Mouse (Mus musculus) neutrophil, adult 5-6 weeks (primary cell): ENCODE results near the gene Rpl4. TPM values are rescaled to one million over a fixed set of nuclear protein-coding genes. Genes with fewer than 3 reads are reported as not detected.
"Not testable (repeated sequence)": the region's sequence is repeated elsewhere in the genome, so short reads cannot be mapped to it uniquely, and the experiment has no call there.

Source experiments
- ATAC-seq: fragments of 151-379, 151-347 bp; 2 replicates; pipeline ENCODE4 v1.8.0; 2017; ENCODE audit warnings: mild to moderate bottlenecking, moderate TSS enrichment; ENCODE audit not compliant: insufficient number of reproducible peaks, poor library complexity, low FRiP score, severe bottlenecking; ENCODE audit errors: extremely low read depth
- total RNA-seq: library from RNA; stranded (forward); fragments of 200-1000 nt; gene quantifications from 2 replicates; pipeline ENCODE4 v1.2.3, GENCODE M21; 2017

The Rpl4 gene
- total RNA-seq, 1 experiment from 2014 or later, result 1,415 TPM

DNA sequence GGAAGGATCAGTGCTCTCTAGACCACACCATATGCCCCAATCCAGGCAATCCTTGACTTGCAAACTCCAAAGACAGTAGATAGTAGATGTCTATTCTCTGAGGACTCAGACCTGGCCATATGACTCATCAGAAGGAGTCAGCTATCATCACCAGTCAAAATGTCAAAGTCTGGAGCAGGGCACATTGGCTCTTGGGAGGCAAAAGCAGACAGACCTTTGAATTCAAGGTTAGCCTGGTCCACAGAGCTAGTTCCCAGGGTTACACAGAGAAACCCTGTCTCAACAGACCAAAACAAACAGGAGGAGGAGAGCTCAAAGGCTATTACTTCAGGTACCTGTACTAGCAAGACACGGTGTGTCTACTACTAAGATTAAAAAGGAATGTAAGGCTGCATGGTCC, 20.7 kb downstream of the Rpl4 start:
- no peak for ATAC-seq

DNA sequence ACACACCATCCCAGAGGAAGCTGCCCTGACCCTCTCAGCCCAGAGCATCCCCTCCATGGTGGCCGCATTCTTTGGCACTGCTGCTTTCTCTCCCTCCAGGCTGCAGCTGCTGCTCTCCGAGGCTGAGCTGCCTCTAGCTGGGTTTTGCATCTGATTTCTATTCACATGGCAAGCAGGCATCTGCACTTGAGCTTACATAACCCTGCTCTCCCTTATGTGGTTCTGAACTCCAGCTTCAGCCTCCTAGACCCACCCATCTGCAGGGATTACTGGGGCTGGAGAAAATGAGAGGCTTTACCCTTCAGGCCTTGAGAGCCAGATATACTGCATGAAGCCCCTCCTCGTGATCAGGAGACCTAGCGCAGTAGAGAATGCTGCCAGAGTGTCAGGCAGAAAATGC, 22.4 kb downstream of the Rpl4 start:
- ATAC-seq, result no peak

DNA sequence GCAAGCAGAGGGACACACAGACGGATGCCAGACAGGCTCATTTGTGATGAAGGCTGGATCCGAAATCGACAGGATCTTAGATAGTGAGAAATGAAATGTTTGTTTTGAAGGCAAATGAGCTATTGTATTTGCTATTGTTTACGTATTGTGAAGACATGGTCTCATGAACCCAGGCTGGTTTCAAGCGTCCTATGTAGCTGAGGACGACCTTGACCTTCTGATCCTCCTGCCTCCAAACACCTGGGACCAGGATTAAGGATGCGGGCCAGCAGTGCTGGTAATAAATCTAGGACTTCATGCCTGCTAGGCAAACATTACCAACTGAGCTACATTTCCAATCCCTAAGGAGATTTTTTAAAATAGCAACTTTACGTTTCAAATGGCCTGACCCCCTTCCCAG, 24.3 kb downstream of the Rpl4 start:
- no peak for ATAC-seq

DNA sequence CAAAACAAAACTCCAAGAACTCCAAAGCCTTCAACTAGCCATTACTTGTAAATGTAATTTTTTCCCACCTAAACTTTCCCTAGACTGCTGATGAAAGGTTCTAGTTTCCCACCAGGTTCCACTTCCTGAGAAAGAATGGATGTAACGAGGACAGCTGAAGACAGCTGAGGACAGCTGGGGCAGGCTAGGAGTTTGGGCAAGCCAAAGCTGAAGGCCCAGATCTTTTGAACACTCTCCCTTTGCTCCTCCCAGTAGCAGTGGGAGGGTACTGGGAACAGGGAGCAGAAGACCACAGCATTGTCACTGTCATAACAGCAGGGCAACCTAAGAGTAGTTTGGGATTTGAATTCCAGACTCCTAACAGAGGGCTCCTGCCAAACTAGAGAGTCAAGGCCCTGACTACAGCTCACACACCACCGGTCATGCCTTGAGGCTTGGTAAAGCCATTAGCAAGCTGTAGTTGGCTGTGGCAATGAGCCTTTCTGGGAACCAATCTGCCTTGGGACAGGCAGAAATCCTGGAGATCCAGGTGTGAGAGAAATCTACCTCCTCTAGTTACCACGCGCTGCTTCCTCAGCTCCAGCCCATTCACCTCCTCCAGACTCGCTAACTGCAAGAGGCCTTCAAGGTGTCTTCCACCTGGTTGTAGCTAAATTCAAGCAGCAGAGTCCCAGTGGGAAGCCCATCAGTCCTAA, 25.0 kb downstream of the Rpl4 start:
- ATAC-seq, result no peak

DNA sequence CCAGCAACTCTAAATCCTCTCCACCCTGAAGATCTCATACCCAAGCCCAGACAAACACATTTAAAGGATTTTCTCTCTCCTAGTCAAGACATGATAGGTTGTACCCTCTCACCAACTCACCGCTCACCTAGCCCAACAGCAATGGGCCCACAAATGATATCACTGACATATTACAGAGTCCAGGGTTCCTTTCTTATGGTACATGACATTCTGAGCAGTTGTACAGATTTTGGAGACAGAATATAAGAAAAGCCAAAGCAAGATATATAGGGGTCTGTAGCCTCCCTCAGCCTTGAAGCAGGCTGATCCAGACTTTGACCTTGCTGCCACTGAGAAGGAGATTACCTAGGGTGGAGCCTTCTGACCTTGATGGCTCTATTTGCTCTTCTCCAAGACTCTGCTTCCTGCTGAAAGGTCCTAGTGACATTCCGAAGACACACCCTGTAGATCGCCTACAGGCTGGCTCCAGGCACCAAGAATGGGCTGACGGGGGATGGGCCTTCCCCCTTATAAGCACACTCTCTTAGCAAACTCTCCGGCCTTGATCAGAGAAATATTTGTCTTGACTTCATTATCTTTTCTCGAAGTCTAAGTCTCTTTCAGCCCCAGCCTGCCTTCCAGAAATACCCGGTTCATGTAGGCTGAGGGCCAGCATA, 25.7 kb downstream of the Rpl4 start:
- ATAC-seq, result not testable (repeated sequence)

DNA sequence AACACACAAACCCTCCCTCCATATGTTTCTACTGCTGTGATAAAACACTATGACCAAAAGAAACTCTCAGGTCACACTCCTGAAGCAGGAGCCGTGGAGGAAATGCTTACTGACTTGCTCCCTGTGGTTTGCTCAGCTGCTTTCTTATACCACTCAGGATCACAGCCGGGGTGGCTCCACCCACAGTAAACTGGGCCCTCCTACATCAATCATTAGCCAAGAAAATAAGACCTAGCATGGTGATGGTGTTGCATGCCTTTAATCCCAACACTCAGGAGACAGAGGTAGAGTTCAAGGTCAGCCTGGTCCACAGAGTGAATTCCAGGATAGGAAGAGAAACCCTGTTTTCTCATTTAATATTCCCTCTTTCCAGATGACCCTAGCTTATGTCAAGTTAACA, 26.7 kb downstream of the Rpl4 start:
- no peak for ATAC-seq

DNA sequence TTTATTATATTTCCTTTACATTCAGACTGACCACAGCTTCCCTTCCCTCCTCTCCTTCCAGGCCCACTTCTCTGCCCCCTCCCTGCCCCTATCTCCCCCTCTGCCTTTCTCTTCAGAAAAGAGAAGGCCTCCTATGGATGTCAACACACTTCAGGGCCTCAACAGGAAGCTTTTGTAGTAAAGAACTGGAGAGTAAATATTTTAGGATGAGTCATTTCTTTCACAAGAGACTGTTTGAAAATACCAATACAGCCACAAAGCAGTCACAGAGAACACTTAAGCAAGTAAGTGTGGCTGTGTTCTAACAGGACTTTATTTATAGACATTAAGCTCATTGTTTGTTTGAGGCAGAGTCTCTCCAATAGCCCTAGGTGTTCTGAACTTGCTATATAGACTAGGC, 29.2 kb downstream of the Rpl4 start:
- no peak for ATAC-seq

DNA sequence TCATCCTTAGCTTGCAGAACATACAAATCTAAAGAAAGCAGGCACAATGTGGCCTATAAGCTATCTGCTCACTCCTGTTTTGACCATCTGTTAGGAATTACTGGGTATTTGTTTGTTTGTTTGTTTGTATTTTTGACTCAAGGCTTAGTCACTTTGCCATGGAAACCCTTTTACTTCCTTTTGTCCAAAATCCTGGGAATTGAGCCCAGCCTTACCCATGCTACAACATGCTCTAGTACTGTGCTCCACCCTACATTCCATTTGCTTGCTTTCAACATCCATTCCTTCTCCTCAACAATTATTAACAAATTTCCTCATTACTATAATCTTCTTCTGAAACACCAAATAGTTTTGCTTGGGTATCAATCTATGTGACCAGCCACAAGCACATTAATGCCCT, 29.7 kb downstream of the Rpl4 start:
- no peak for ATAC-seq

DNA sequence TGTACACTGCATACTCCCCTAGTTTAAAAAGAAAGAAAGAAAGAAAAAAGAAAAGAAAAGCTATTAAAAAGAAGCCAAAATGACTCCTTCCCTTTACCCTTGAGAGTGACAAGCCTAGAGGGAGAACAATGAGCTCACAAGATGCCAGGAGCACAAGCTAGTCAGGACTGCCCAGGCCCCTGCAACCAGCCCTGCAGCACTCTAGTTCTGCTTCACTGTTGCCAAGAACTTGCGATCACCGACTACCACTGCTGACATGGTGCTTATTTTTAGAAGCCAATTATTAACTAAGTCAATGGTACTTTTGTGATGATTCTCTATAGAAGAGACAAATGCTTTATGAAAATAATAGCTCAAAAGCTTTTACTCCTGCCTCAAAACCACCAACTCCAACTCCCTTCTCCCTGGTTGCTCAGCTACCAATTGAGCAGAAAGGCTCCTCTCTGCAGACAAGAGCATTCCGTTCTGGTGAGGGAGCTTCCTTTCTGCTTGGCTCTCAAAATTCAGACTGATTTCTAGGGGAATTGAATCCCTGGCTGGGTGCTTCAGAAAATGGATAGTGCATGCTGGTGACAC, 34.4 kb downstream of the Rpl4 start:
- ATAC-seq, result no peak

DNA sequence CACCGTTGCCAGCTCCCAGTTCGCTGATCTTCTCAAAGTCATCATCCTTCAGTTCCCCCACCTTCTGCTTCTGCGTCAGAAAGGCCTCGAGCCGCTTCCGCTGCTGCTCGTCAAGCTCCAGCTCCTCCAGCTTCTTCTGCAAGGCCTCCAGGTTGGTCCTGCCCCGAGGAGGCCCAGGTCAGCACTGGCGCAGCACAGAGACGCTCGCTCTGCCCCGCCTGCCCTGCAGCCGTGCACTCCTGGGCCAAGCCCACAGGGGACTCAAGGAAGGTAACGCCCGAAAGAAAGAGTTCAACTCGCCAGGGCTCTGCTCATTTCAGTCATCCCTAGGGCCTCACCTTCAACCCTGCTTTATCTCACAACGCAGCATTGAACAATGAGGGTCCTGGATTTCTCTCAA, 41.3 kb downstream of the Rpl4 start:
- no peak for ATAC-seq

DNA sequence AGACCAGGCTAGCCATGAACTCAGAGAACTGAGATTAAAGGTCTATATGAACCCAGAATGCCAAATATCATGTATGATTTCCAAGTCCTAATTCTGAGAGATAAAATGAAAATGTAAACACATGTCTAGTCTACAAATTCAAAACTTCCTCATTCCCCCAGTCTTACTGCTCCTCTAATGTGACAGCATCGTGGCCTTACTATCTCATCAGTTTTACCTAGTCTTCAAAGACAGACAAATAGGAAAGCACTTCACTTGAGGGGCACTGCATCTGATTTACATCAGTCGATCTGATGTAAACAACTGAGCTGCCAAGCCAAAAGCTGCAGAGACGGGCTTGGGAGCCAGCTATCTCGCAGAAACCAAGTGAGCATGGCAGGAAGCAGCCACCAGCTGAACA, 42.9 kb downstream of the Rpl4 start:
- ATAC-seq, result no peak

DNA sequence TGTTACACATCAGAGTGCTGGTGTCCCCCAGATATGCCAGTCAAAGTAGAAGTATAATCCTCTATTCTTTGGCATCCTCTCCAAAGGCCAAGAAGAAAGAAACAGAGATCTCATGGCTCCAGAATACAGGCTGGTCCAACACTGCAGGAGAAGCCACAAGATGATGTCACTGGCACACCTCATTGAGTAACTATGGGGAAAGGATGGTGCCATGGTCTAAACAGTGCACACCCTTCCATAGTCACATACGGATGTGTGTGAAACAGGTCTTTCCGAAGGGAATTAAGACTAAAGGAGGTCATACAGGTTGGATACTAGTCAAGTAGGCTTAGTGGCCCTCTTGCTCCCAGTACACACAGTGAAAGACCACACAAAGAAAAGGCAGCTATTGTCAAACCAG, 43.5 kb downstream of the Rpl4 start:
- 0 out of 2 replicates have a peak, but pooled peaks have one; percentile 9 for ATAC-seq

DNA sequence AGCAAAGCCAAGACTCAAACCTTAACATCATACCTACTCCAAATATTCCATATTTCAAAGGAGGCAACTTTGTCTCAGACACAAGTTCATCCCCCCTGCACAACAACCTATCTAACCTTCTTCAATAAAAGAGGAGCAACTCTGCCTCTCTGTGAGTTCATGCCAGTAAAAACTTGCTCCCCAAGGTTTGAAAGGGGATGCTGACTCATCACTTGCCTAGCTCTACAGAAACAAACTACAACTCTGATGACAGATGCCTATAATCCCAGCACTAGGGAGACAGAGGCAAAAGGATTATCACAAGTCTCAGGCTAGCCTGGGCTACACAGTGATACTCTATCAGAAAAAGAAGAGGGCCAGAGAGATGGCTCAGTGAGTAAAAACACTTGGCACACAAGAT, 44.7 kb downstream of the Rpl4 start:
- no peak for ATAC-seq

DNA sequence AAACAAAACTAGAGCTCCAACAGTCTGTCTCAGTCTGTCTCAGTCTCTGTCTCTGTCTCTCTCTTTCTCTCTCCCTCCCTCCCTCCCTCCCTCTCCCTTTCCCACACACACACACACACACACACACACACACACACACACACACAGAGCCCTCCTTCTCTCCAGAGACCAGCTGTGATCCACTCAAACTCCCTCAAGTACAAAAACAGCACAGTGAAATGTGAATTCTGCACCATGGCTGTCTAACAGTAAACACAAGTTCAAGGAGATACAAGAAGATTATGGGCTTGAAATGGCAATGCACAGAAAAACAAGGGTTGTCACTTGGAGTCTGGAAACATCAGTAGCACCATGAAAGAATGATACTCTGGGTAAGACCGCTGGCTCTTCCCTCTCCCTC, 46.1 kb downstream of the Rpl4 start:
- ATAC-seq, result no peak

DNA sequence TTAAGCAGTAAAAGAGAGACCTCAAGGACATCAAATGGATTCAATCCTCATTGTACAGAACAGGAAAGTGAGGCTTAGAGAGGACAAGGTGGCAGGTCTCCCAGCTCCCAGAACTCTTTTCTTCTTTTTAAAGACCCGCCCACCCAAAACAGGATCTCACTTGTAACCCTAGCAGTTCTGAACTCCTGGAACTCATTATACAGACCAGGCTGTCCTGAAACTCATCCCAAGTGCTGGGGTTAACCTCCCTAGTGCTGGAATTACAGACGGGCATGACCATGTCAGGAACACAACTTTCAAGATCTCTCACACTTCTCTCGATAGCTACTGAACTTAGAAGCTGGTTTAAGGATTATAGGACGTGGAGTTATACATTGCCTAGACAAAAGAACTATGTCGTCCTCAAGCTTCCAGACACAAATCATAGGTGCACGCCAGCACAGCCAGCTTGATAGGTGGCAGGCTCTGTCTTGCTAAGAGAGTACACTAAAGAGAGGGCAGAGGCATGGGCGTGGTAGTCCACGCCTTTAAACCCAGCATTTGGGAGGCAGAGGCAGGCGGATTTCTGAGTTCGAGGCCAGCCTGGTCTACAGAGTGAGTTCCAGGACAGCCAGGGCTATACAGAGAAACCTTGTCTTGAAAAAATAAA, 46.7 kb downstream of the Rpl4 start:
- no peak for ATAC-seq

DNA sequence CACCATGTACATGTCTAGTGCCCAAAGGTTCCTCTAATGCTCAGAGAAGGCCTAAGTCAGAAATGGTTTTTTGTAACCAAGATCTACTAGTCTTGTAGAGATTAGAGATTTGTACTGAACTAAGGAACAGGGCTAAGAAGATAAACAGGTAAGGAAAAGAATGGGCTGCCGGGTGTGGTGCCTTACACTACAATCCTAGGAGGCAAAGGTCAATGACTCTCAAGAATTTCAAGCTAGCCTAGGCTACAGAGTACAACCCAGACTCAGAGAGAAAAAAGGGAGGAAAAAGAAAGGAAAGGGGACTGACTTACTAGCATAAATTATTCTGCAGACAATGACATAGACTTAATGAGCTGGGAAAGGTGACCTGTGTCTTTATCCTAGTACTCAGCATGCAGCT, 47.4 kb downstream of the Rpl4 start:
- ATAC-seq, result no peak

DNA sequence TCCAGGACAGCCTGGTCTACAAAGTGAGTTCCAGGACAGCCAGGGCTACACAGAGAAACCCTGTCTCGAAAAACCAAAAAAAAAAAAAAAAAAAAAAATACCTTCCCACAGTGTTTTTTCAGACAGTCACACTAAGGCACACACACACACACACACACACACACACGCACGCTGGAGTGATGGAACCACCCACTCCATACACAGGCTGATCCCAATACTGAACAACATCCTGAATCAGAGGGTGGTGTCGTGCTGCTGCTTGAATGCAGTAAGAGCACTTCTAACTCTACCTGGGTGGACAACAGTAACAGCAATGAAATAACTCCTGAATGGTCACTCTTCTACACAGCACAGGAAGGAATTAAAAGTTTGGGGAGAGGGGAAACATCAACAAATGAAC, 48.3 kb downstream of the Rpl4 start:
- no peak for ATAC-seq

DNA sequence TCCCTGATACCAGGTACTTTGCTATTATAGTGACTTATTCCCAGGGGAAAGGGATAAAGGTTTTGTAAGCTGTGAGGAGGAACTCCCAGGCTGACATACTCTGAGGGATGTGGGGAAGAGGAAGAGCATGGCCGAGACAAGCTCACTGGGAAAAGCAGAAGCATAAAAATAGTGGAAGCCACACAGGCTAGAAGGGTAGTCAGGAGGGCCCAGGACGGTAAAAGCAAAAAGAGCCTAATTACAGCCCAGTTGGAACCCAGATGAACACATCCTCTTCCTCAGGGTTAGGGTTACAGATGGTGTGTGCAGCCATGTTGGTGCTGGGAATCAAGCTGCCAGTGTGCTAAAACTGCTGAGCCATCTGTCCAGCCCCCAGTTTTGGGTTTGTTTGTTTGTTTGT, 48.9 kb downstream of the Rpl4 start:
- no peak for ATAC-seq

DNA sequence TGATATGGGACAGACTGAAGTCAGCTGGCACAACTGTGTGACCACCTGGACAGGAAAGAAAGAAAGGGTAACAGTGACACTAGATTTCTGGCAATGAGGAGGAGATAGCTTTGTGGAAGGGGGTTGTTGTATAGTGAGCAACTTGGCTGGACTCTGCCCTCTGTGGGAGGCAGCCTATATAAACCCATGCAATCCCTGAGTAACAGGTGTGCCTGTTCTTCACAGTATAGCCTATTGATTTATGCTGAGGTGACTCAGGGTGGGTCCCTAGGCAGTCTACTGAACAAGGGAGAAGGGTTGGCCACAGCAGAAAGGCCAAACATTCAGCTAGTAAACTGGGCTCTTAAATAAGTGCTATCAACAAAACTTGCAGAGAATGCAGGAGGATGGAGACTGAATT, 52.6 kb downstream of the Rpl4 start:
- ATAC-seq, result no peak

DNA sequence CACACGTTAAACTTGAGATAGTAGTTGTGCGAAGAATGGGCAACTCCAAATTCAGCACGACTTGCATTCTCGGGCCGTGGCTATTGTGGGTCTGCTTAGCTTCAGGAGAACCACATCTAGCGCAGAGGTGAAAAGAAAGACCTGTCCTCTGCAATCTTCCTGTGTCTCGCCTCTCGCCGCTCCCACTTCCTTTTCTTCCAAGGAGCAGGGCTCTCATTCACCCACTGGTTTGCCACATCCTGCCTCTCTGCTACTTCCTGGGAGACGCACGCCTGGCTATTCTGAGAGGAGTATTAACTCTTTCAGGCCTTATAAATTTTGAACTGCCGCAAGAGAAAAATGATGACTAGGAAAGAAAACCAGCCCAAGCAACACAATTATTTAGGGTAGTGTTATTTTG, 54.6 kb downstream of the Rpl4 start:
- ATAC-seq, result no peak
